Mouse (Mus musculus): ENCODE data around the gene Rtkn2. TPM values are rescaled to one million over a fixed set of nuclear protein-coding genes. Genes with fewer than 3 reads are reported as not detected.

The Rtkn2 gene
- polyA plus RNA-seq, 1 experiment from 2014 or later = 7.4 TPM

- Histone ChIP-seq H3K4me2 (no peak overlapping the region), H3K36me3 (peaks cover 35% of the 10 kb centered on the region), H3K4me3 (no peak overlapping the region), H3K27ac (ENCODE audit: poor library complexity, severe bottlenecking) (peak overlapping the region; percentile 73), H3K9me3 (replicated peaks) (no peaks in the 10 kb centered on the region), H3K9ac (no peak overlapping the region), H3K27me3 (replicated peaks) (no peaks in the 10 kb centered on the region), H3K4me1 (replicated peaks) (peaks cover 39% of the 10 kb centered on the region)
- WGBS = 49% methylated on average over 14 of the region's 14 CpGs
- ATAC-seq (ENCODE audit: insufficient number of reproducible peaks, low FRiP score) = peak; percentile 43; the same call in 1 of the 2 replicates
Observed at GRCm38 (mm10) chr10:68104881-68105781, 125.8 kb downstream of the Rtkn2 start.

DNA sequence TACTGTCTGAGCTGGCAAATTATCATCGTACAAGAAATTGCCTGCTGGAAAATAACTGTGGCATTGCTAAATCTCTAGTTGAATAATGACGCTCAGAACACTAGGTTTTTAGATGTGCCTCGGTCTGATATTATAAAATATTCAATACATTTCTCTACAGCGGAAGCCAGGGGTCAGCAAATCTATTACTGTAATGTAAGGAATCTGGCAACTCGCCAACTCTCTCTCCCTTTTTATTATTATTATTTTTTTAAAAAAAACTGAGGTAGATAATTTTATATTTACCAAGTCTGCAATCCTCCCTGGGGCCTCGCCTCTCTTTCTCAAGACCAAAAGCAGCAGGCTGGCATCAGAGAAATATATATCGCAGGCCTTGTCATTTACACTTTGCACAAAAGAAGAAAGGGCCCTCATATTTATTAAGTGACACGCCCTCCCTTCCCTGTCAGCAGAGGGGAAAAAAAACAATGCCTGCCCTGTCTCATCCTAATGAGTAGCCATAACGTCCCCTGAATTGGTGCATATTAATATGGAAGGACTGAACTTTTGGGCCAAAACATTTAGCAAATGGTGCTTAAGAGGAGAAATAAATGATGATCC lies 127.1 kb downstream of the Rtkn2 start:
- Histone ChIP-seq H3K4me3 (no peak overlapping the region), H3K4me1 (replicated peaks) (peaks cover 49% of the 10 kb centered on the region), H3K9ac (no peak overlapping the region), H3K4me2 (no peak overlapping the region), H3K9me3 (replicated peaks) (no peaks in the 10 kb centered on the region), H3K27me3 (replicated peaks) (no peaks in the 10 kb centered on the region), H3K27ac (ENCODE audit: poor library complexity, severe bottlenecking) (peak overlapping the region; percentile 7; the same call in 1 of the 2 replicates), H3K36me3 (peaks cover 22% of the 10 kb centered on the region)
- ATAC-seq (ENCODE audit: insufficient number of reproducible peaks, low FRiP score) = no peak
- 75% methylated on average over 9 of the region's 9 CpGs for WGBS

DNA sequence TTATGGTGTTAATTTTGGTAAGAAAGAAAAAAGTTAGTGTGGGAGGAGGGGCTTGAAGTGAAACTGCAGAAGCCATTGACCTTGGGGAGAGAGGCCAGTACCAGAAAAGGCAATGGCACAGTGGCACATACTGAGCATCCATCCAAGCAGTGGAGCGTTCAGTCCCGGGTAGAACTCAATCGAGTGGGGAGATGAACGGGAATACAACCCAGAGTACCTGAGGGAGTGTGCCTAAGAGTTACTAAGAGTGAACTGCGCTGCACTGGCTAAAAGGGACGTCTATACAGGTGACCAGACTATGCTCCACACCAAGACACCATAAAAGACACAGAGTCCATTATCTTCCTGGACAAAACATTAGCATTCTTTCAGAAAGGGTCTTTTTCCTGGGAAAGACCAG lies 128.3 kb downstream of the Rtkn2 start:
- Histone ChIP-seq H3K36me3 (peaks cover 17% of the 10 kb centered on the region), H3K4me2 (no peak overlapping the region), H3K4me3 (no peak overlapping the region), H3K27ac (ENCODE audit: poor library complexity, severe bottlenecking) (no peak overlapping the region), H3K27me3 (replicated peaks) (no peaks in the 10 kb centered on the region), H3K4me1 (replicated peaks) (peaks cover 48% of the 10 kb centered on the region), H3K9ac (no peak overlapping the region), H3K9me3 (replicated peaks) (no peaks in the 10 kb centered on the region)
- WGBS = 85% methylated on average over 6 of the region's 6 CpGs
- ATAC-seq (ENCODE audit: insufficient number of reproducible peaks, low FRiP score) = no peak

Other genes starting within 250 kb of the Rtkn2 start
- gene Zfp365, start 66.9 kb upstream of the Rtkn2 start, polyA plus RNA-seq (2016; fragmentation: Nextera tagmentation; extraction: Ambion mirVana) = 0.63 and 0.95 TPM in 2 replicates